Mouse (Mus musculus) kidney, embryonic 14.5 days (tissue): ENCODE measurements around the gene 6430571L13Rik. TPM values are rescaled to one million over a fixed set of nuclear protein-coding genes. Genes with fewer than 3 reads are reported as not detected.
"Not testable (repeated sequence)": the region's sequence is repeated elsewhere in the genome, so short reads cannot be mapped to it uniquely, and the experiment has no call there.

Experiments
- ATAC-seq: fragments of 200-750 bp; cut with Nextera tagmentation; 2 replicates; pipeline ENCODE4 v1.8.0; 2017; ENCODE audit warnings: moderate number of reproducible peaks, mild to moderate bottlenecking, moderate TSS enrichment, moderate library complexity; ENCODE audit not compliant: low FRiP score, low TSS enrichment
- H3K27ac ChIP-seq: fragments of 300-500 bp; sonication (generic); 2 replicates; pipeline ENCODE4 v1.5.1; 2014; ENCODE audit warnings: low read depth, mild to moderate bottlenecking, low read length, moderate library complexity, mixed read lengths
- H3K27me3 ChIP-seq: fragments of 300-500 bp; sonication (generic); 2 replicates; pipeline ENCODE4 v1.6.1; 2014; ENCODE audit warnings: mild to moderate bottlenecking, low read length; ENCODE audit not compliant: control insufficient read depth, insufficient read depth
- H3K36me3 ChIP-seq: fragments of 300-500 bp; sonication (generic); 2 replicates; pipeline ENCODE4 v1.6.1; 2014; ENCODE audit warnings: low read length, mixed read lengths; ENCODE audit not compliant: control insufficient read depth, insufficient read depth
- H3K4me1 ChIP-seq: fragments of 300-500 bp; sonication (generic); 2 replicates; pipeline ENCODE4 v1.6.1; 2014; ENCODE audit warnings: low read length, mixed read lengths; ENCODE audit not compliant: control insufficient read depth, insufficient read depth
- H3K4me2 ChIP-seq: fragments of 300-500 bp; sonication (generic); replicated peaks from 2 replicates; pipeline ENCODE4 v1.6.1; 2014; ENCODE audit warnings: low read depth, mild to moderate bottlenecking, low read length
- H3K4me3 ChIP-seq: fragments of 300-500 bp; sonication (generic); 2 replicates; pipeline ENCODE4 v1.5.1; 2014; ENCODE audit warnings: mild to moderate bottlenecking, low read length
- H3K9ac ChIP-seq: fragments of 300-500 bp; sonication (generic); 2 replicates; pipeline ENCODE4 v1.6.1; 2014; ENCODE audit warnings: low read depth, mild to moderate bottlenecking, low read length, moderate library complexity
- H3K9me3 ChIP-seq: fragments of 300-500 bp; sonication (generic); 2 replicates; pipeline ENCODE4 v1.6.1; 2016; ENCODE audit warnings: low read length; ENCODE audit not compliant: control insufficient read depth
- WGBS: fragments of 180-500 bp; shearing (Covaris S2); extraction: QIAGEN DNeasy Blood & Tissue Kit; methylation state at CpG from one replicate; pipeline ENCODE4 v1.1.7; 2014; 5-methylcytosine and 5-hydroxymethylcytosine counted together
- polyA plus RNA-seq: library from polyadenylated mRNA; unstranded; fragments of >200 nt; fragmentation: Nextera tagmentation; extraction: Ambion mirVana; gene quantifications from 2 replicates; pipeline ENCODE4 v1.2.1, GENCODE M21; 2014

6430571L13Rik gene
- polyA plus RNA-seq, 1 experiment from 2014 or later = 0.31 TPM

GRCm38 (mm10) chr9:107304383-107304782 lies 36.0 kb upstream of the 6430571L13Rik start:
- Histone ChIP-seq H3K9ac (no peak overlapping the region), H3K4me1 (peaks cover 23% of the 10 kb centered on the region), H3K4me2 (no peak overlapping the region), H3K4me3 (no peak overlapping the region), H3K27ac (no peak overlapping the region), H3K27me3 (no peaks in the 10 kb centered on the region), H3K36me3 (peaks cover 16% of the 10 kb centered on the region; the same call in 1 of the 2 replicates), H3K9me3 (no peaks in the 10 kb centered on the region)
- WGBS = 90% methylated on average over 3 of the region's 3 CpGs
- no peak for ATAC-seq

GRCm38 (mm10) chr9:107305012-107305411 lies 35.4 kb upstream of the 6430571L13Rik start:
- no peaks in the 10 kb centered on the region for H3K27me3 ChIP-seq
- 73% methylated on average over 4 of the region's 4 CpGs for WGBS
- no peak overlapping the region for H3K4me3 ChIP-seq
- ATAC-seq = no peak
- no peaks in the 10 kb centered on the region for H3K9me3 ChIP-seq
- H3K27ac ChIP-seq = peak overlapping the region; percentile 48; the same call in 1 of the 2 replicates
- H3K9ac ChIP-seq = no peak overlapping the region
- H3K36me3 ChIP-seq = peaks cover 16% of the 10 kb centered on the region; the same call in 1 of the 2 replicates
- peaks cover 23% of the 10 kb centered on the region for H3K4me1 ChIP-seq
- no peak overlapping the region for H3K4me2 ChIP-seq

DNA sequence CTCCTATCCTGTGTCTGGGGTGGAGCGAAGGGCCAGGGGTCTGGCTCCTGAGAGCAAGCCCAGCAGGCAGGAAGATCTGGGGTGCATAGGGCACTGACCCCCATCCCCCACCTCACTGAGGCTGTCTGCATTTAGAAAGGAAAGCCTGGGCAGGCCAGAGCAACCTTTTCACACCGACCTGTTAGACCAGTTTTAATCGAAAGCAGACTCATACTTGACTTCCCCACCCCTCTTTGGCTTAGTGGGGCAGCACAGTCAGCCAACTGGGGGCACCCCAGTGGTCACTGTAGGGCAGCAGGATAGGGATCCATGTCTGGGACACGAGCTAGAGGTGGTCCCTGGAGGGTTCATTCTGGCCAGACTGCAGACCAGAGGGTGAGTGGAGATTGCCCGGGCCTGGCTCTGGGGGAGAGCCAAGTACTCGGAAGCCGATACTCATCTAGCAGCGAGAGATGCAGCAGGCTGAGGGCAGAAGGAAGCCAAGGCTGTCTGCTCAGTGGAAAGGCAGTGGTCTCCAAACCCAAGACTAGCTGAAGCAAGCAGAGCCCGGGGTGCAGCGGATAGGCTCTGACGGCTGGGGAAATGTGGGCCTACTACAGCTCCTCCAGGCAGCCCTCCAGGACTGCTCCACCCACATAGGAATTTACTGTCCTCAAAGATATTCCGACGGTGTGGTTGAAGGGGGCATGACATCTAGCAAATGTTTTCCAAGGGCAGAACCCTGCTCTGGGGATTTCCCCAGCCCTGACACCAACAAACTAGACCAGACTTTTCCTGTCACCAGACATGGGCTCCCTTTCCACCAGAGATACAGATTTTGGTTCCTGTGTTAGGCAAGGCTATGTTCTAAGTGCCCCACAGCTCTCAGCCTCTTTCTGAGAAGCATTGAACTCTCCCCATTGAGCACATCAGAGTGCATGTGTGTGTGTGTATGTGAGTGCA lies 34.5 kb upstream of the 6430571L13Rik start:
- Histone ChIP-seq H3K36me3 (peaks cover 9% of the 10 kb centered on the region; the same call in 1 of the 2 replicates), H3K4me3 (no peak overlapping the region), H3K9ac (no peak overlapping the region), H3K4me1 (peaks cover 23% of the 10 kb centered on the region), H3K27me3 (no peaks in the 10 kb centered on the region), H3K27ac (peak overlapping the region; percentile 48; the same call in 1 of the 2 replicates), H3K9me3 (no peaks in the 10 kb centered on the region), H3K4me2 (no peak overlapping the region)
- 51% methylated on average over 13 of the region's 13 CpGs for WGBS
- ATAC-seq = no peak

DNA sequence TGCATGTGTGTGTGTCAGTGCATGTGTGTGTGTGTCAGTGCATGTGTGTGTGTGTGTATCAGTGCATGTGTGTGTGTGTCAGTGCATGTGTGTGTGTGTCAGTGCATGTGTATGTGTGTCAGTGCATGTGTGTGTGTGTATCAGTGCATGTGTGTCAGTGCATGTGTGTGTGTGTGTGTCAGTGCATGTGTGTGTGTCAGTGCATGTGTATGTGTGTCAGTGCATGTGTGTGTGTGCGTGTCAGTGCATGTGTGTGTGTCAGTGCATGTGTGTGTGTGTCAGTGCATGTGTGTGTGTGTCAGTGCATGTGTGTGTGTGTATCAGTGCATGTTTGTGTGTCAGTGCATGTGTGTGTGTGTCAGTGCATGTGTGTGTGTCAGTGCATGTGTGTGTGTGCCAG lies 33.7 kb upstream of the 6430571L13Rik start:
- H3K4me3 ChIP-seq, H3K4me2 ChIP-seq, H3K36me3 ChIP-seq, H3K27me3 ChIP-seq, H3K9ac ChIP-seq, H3K27ac ChIP-seq, H3K9me3 ChIP-seq, ATAC-seq: not testable (repeated sequence)
- peaks cover 23% of the 10 kb centered on the region for H3K4me1 ChIP-seq
- 91% methylated on average over 1 of the region's 1 CpGs for WGBS

- Histone ChIP-seq H3K36me3 (no peaks in the 10 kb centered on the region; the same call in 1 of the 2 replicates), H3K27me3 (no peaks in the 10 kb centered on the region), H3K4me3 (no peak overlapping the region), H3K27ac (peak overlapping the region; percentile 76), H3K9ac (0 out of 2 replicates have a peak overlapping the region, but pooled peaks have one; percentile 4), H3K9me3 (no peaks in the 10 kb centered on the region), H3K4me1 (peaks cover 23% of the 10 kb centered on the region), H3K4me2 (peak overlapping the region; percentile 12)
- WGBS = 83% methylated on average over 11 of the region's 11 CpGs
- no peak; the same call in 1 of the 2 replicates for ATAC-seq
These were observed 33.1 kb upstream of the 6430571L13Rik start for GRCm38 (mm10) chr9:107307099-107307872.

DNA sequence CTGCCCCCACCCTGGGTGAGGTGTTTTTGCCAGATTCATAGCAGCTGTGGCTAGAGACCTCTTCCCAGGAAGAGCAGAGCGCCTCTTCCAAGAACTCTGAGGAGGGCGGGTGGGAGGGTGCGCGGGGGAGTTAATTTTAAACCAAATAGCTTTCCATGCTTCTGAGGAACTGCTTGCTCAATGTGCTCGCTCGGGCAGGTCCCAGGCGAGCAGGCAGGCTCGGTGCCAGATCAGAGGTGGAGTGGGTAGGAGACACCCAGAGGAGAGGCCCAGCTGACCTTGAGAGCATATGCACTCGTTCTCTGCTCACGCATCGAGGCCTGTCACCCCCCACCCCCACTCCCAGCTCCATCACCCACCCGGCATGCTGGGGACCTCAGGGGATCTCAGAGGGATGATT lies 32.5 kb upstream of the 6430571L13Rik start:
- no peaks in the 10 kb centered on the region for H3K36me3 ChIP-seq
- no peaks in the 10 kb centered on the region for H3K27me3 ChIP-seq
- peak overlapping the region; percentile 15 for H3K4me2 ChIP-seq
- H3K9me3 ChIP-seq = no peaks in the 10 kb centered on the region
- H3K9ac ChIP-seq = 0 out of 2 replicates have a peak overlapping the region, but pooled peaks have one; percentile 4
- no peak overlapping the region for H3K4me3 ChIP-seq
- H3K4me1 ChIP-seq = peaks cover 23% of the 10 kb centered on the region
- peak overlapping the region; percentile 76 for H3K27ac ChIP-seq
- 31% methylated on average over 12 of the region's 12 CpGs for WGBS
- ATAC-seq = peak; percentile 78

GRCm38 (mm10) chr9:107308346-107309000 lies 31.9 kb upstream of the 6430571L13Rik start:
- 64% methylated on average over 9 of the region's 9 CpGs for WGBS
- H3K9ac ChIP-seq = 0 out of 2 replicates have a peak overlapping the region, but pooled peaks have one; percentile 4
- H3K4me2 ChIP-seq = 0 out of 2 replicates have a peak overlapping the region, but pooled peaks have one; percentile 15
- ATAC-seq = no peak
- H3K9me3 ChIP-seq = no peaks in the 10 kb centered on the region
- no peaks in the 10 kb centered on the region for H3K36me3 ChIP-seq
- no peak overlapping the region for H3K4me3 ChIP-seq
- no peaks in the 10 kb centered on the region for H3K27me3 ChIP-seq
- peaks cover 23% of the 10 kb centered on the region for H3K4me1 ChIP-seq
- peak overlapping the region; percentile 76; the same call in 1 of the 2 replicates for H3K27ac ChIP-seq

DNA sequence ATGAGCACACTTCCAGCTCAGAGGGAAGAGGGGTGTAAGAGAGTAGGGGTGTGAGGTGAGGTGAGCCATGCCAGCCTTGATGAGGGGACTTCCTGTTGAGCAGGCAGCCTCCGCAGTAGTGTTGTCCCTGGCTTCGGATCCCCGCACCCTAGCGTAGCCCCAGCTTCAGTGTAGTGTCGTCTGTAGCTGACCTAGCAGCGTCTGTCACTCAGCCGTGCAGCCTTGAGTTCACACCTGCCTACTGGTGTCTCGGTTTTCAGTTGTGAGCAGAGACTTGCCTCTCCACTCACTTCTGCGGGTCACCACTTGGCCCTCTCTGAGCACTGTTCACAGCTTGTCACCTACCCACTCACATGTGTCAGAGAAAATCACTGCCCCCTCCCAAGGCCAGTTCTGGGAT lies 31.2 kb upstream of the 6430571L13Rik start:
- H3K9ac ChIP-seq = no peak overlapping the region
- H3K4me1 ChIP-seq = peaks cover 23% of the 10 kb centered on the region
- H3K27me3 ChIP-seq = no peaks in the 10 kb centered on the region
- ATAC-seq = no peak
- H3K4me3 ChIP-seq = no peak overlapping the region
- no peak overlapping the region for H3K4me2 ChIP-seq
- WGBS = 41% methylated on average over 9 of the region's 9 CpGs
- no peak overlapping the region for H3K27ac ChIP-seq
- H3K9me3 ChIP-seq = no peaks in the 10 kb centered on the region
- no peaks in the 10 kb centered on the region for H3K36me3 ChIP-seq
